Mouse (Mus musculus) heart, embryonic 16.5 days (tissue): ENCODE results near the gene Sall4. TPM values are rescaled to one million over a fixed set of nuclear protein-coding genes. Genes with fewer than 3 reads are reported as not detected.
"Not testable (repeated sequence)": the region's sequence is repeated elsewhere in the genome, so short reads cannot be mapped to it uniquely, and the experiment has no call there.

Experiments used
- ATAC-seq: fragments of 200-750 bp; cut with Nextera tagmentation; replicated peaks from 2 replicates; pipeline ENCODE4 v1.8.0; 2017; ENCODE audit warnings: moderate number of reproducible peaks; ENCODE audit not compliant: insufficient read depth, low FRiP score; ENCODE audit errors: extremely low read depth
- H3K27ac ChIP-seq: fragments of 300-500 bp; sonication (generic); 2 replicates; pipeline ENCODE4 v1.5.1; 2014; ENCODE audit warnings: mild to moderate bottlenecking, low read length, control low read depth, moderate library complexity
- H3K27me3 ChIP-seq: fragments of 300-500 bp; sonication (generic); 2 replicates; pipeline ENCODE4 v1.6.1; 2014; ENCODE audit warnings: low read length, mixed read lengths; ENCODE audit not compliant: control insufficient read depth, insufficient read depth
- H3K36me3 ChIP-seq: fragments of 300-500 bp; sonication (generic); 2 replicates; pipeline ENCODE4 v1.6.1; 2014; ENCODE audit not compliant: control insufficient read depth, insufficient read depth
- H3K4me1 ChIP-seq: fragments of 300-500 bp; sonication (generic); 2 replicates; pipeline ENCODE4 v1.6.1; 2014; ENCODE audit warnings: low read length, mixed read lengths; ENCODE audit not compliant: control insufficient read depth, insufficient read depth
- H3K4me2 ChIP-seq: fragments of 300-500 bp; sonication (generic); 2 replicates; pipeline ENCODE4 v1.6.1; 2014; ENCODE audit warnings: low read depth, mild to moderate bottlenecking, control low read depth, low read length
- H3K4me3 ChIP-seq: fragments of 300-500 bp; sonication (generic); 2 replicates; pipeline ENCODE4 v1.5.1; 2014; ENCODE audit warnings: mild to moderate bottlenecking, control low read depth, low read length
- H3K9ac ChIP-seq: fragments of 300-500 bp; sonication (generic); 2 replicates; pipeline ENCODE4 v1.6.1; 2014; ENCODE audit warnings: low read length, control low read depth
- H3K9me3 ChIP-seq: fragments of 300-500 bp; sonication (generic); replicated peaks from 2 replicates; pipeline ENCODE4 v1.6.1; 2016; ENCODE audit warnings: low read length; ENCODE audit not compliant: control insufficient read depth
- WGBS: fragments of 180-500 bp; shearing (Covaris S2); extraction: QIAGEN DNeasy Blood & Tissue Kit; methylation state at CpG from one replicate; pipeline ENCODE4 v1.1.7; 2014; 5-methylcytosine and 5-hydroxymethylcytosine counted together
- polyA plus RNA-seq: library from polyadenylated mRNA; unstranded; fragments of >200 nt; fragmentation: Nextera tagmentation; extraction: Ambion mirVana; gene quantifications from 2 replicates; pipeline ENCODE4 v1.2.1, GENCODE M21; 2015

The Sall4 gene
- polyA plus RNA-seq, 1 experiment from 2014 or later = 0.92 TPM

GRCm38 (mm10) chr2:168764460-168764867 lies 3.3 kb downstream of the Sall4 start:
- Histone ChIP-seq H3K9me3 (no peaks in the 10 kb centered on the region), H3K36me3 (no peaks in the 10 kb centered on the region), H3K4me3 (no peak overlapping the region), H3K27me3 (peaks cover 59% of the 10 kb centered on the region), H3K4me1 (peaks cover 8% of the 10 kb centered on the region; the same call in 1 of the 2 replicates), H3K27ac (no peak overlapping the region), H3K9ac (no peak overlapping the region), H3K4me2 (no peak overlapping the region)
- no peak for ATAC-seq
- 35% methylated on average over 9 of the region's 9 CpGs for WGBS

- no peak for ATAC-seq
- 28% methylated on average over 7 of the region's 7 CpGs for WGBS
- Histone ChIP-seq H3K27me3 (peaks cover 54% of the 10 kb centered on the region), H3K9ac (no peak overlapping the region), H3K4me2 (no peak overlapping the region), H3K9me3 (no peaks in the 10 kb centered on the region), H3K4me1 (peaks cover 8% of the 10 kb centered on the region; the same call in 1 of the 2 replicates), H3K4me3 (no peak overlapping the region), H3K27ac (no peak overlapping the region), H3K36me3 (no peaks in the 10 kb centered on the region)
Observed at GRCm38 (mm10) chr2:168763785-168764184, 4.0 kb downstream of the Sall4 start.

GRCm38 (mm10) chr2:168762411-168762815 lies 5.3 kb downstream of the Sall4 start:
- no peak overlapping the region for H3K27ac ChIP-seq
- H3K4me3 ChIP-seq = no peak overlapping the region
- H3K4me2 ChIP-seq = no peak overlapping the region; the same call in 1 of the 2 replicates
- peak overlapping the region; percentile 3; the same call in 1 of the 2 replicates for H3K9ac ChIP-seq
- H3K36me3 ChIP-seq = no peaks in the 10 kb centered on the region
- peaks cover 8% of the 10 kb centered on the region; the same call in 1 of the 2 replicates for H3K4me1 ChIP-seq
- peaks cover 48% of the 10 kb centered on the region for H3K27me3 ChIP-seq
- no peak for ATAC-seq
- no peaks in the 10 kb centered on the region for H3K9me3 ChIP-seq
- 18% methylated on average over 12 of the region's 12 CpGs for WGBS

- no peak overlapping the region for H3K4me3 ChIP-seq
- no peak for ATAC-seq
- no peak overlapping the region; the same call in 1 of the 2 replicates for H3K4me2 ChIP-seq
- no peak overlapping the region for H3K27ac ChIP-seq
- peaks cover 46% of the 10 kb centered on the region for H3K27me3 ChIP-seq
- no peaks in the 10 kb centered on the region for H3K36me3 ChIP-seq
- peaks cover 8% of the 10 kb centered on the region; the same call in 1 of the 2 replicates for H3K4me1 ChIP-seq
- WGBS = 33% methylated on average over 4 of the region's 4 CpGs
- no peaks in the 10 kb centered on the region for H3K9me3 ChIP-seq
- peak overlapping the region; percentile 3; the same call in 1 of the 2 replicates for H3K9ac ChIP-seq
Observed at GRCm38 (mm10) chr2:168761954-168762353, 5.8 kb downstream of the Sall4 start.

GRCm38 (mm10) chr2:168761141-168761540 lies 6.6 kb downstream of the Sall4 start:
- H3K9ac ChIP-seq = no peak overlapping the region
- no peak overlapping the region for H3K4me3 ChIP-seq
- peaks cover 5% of the 10 kb centered on the region; the same call in 1 of the 2 replicates for H3K4me1 ChIP-seq
- no peaks in the 10 kb centered on the region for H3K9me3 ChIP-seq
- WGBS = 71% methylated on average over 9 of the region's 9 CpGs
- no peak overlapping the region for H3K4me2 ChIP-seq
- no peaks in the 10 kb centered on the region for H3K36me3 ChIP-seq
- ATAC-seq = no peak
- no peak overlapping the region for H3K27ac ChIP-seq
- H3K27me3 ChIP-seq = peaks cover 40% of the 10 kb centered on the region

GRCm38 (mm10) chr2:168744406-168744805 lies 23.3 kb downstream of the Sall4 start:
- not testable (repeated sequence) for ATAC-seq, H3K4me2 ChIP-seq, H3K27ac ChIP-seq, H3K4me3 ChIP-seq, H3K4me1 ChIP-seq, H3K9ac ChIP-seq, H3K27me3 ChIP-seq, H3K9me3 ChIP-seq, H3K36me3 ChIP-seq
- whole genome bisulfite sequencing = 85% methylated on average over 10 of the region's 10 CpGs

GRCm38 (mm10) chr2:168742649-168743048 lies 25.1 kb downstream of the Sall4 start:
- H3K27ac ChIP-seq = no peak overlapping the region
- H3K27me3 ChIP-seq = no peaks in the 10 kb centered on the region
- WGBS = 17% methylated on average over 7 of the region's 7 CpGs

GRCm38 (mm10) chr2:168742059-168742627 lies 25.6 kb downstream of the Sall4 start, which contains the start of gene Atp9a:
TSS of gene Atp9a (minus strand) at chr2:168742409.
- peak within 1 kb of the TSS; percentile 92 for H3K4me3 ChIP-seq
- H3K27ac ChIP-seq = peak within 1 kb of the TSS; percentile 61
- H3K27me3 ChIP-seq = no peaks in the 10 kb centered on the region
- no peaks in the 10 kb centered on the region for H3K36me3 ChIP-seq
- peaks cover 4% of the 10 kb centered on the region; the same call in 1 of the 2 replicates for H3K9me3 ChIP-seq
- H3K4me1 ChIP-seq = no peaks in the 10 kb centered on the region
- peak within 1 kb of the TSS; percentile 72 for H3K4me2 ChIP-seq
- ATAC-seq = peak; percentile 39; the same call in 1 of the 2 replicates
- WGBS = 6% methylated on average over 32 of the region's 33 CpGs
- peak within 1 kb of the TSS; percentile 87 for H3K9ac ChIP-seq

More at GRCm38 (mm10) chr2:168742649-168743048, 25.1 kb downstream of the Sall4 start:
- Histone ChIP-seq H3K4me3 (peak overlapping the region; percentile 92; the same call in 1 of the 2 replicates), H3K36me3 (no peaks in the 10 kb centered on the region), H3K4me1 (no peaks in the 10 kb centered on the region), H3K9ac (no peak overlapping the region), H3K9me3 (peaks cover 4% of the 10 kb centered on the region; the same call in 1 of the 2 replicates), H3K4me2 (no peak overlapping the region)
- no peak for ATAC-seq

- peak; percentile 82 for ATAC-seq
- H3K9me3 ChIP-seq = peaks cover 4% of the 10 kb centered on the region; the same call in 1 of the 2 replicates
- H3K27me3 ChIP-seq = no peaks in the 10 kb centered on the region
- H3K9ac ChIP-seq = peak overlapping the region; percentile 87
- peak overlapping the region; percentile 72 for H3K4me2 ChIP-seq
- WGBS = under 1% methylated on average over 75 of the region's 108 CpGs
- H3K4me3 ChIP-seq = peak overlapping the region; percentile 92
- H3K4me1 ChIP-seq = no peaks in the 10 kb centered on the region
- H3K27ac ChIP-seq = peak overlapping the region; percentile 61
- H3K36me3 ChIP-seq = no peaks in the 10 kb centered on the region
Observed at GRCm38 (mm10) chr2:168741273-168742058, 26.3 kb downstream of the Sall4 start.
